Mouse (Mus musculus) neural tube, embryonic 13.5 days (tissue): ENCODE results near the gene Dpy19l1. TPM values are rescaled to one million over a fixed set of nuclear protein-coding genes. Genes with fewer than 3 reads are reported as not detected.

Experiments used
- ATAC-seq: fragments of 200-750 bp; cut with Nextera tagmentation; 2 replicates; pipeline ENCODE4 v1.8.0; 2017; ENCODE audit warnings: low read depth, mild to moderate bottlenecking, moderate TSS enrichment, moderate library complexity
- H3K27ac ChIP-seq: fragments of 300-500 bp; sonication (generic); replicated peaks from 2 replicates; pipeline ENCODE4 v1.5.1; 2015; ENCODE audit warnings: moderate library complexity, mild to moderate bottlenecking, inconsistent platforms
- H3K27me3 ChIP-seq: fragments of 300-500 bp; sonication (generic); 2 replicates; pipeline ENCODE4 v1.6.1; 2015; ENCODE audit warnings: mild to moderate bottlenecking, inconsistent platforms
- H3K36me3 ChIP-seq: fragments of 300-500 bp; sonication (generic); 2 replicates; pipeline ENCODE4 v1.6.1; 2015; ENCODE audit warnings: mild to moderate bottlenecking, inconsistent platforms
- H3K4me1 ChIP-seq: fragments of 300-500 bp; sonication (generic); replicated peaks from 2 replicates; pipeline ENCODE4 v1.6.1; 2015; ENCODE audit warnings: inconsistent platforms
- H3K4me2 ChIP-seq: fragments of 300-500 bp; sonication (generic); 2 replicates; pipeline ENCODE4 v1.6.1; 2015; ENCODE audit warnings: inconsistent platforms, mild to moderate bottlenecking, moderate library complexity
- H3K4me3 ChIP-seq: fragments of 300-500 bp; sonication (generic); 2 replicates; pipeline ENCODE4 v1.5.1; 2015; ENCODE audit warnings: mild to moderate bottlenecking, inconsistent platforms
- H3K9ac ChIP-seq: fragments of 300-500 bp; sonication (generic); 2 replicates; pipeline ENCODE4 v1.6.1; 2015; ENCODE audit warnings: moderate library complexity, mild to moderate bottlenecking, inconsistent platforms
- H3K9me3 ChIP-seq: fragments of 300-500 bp; sonication (generic); 2 replicates; pipeline ENCODE4 v1.6.1; 2016; ENCODE audit warnings: inconsistent platforms
- WGBS: fragments of 180-500 bp; shearing (Covaris S2); methylation state at CpG from one replicate; pipeline ENCODE4 v1.1.7; 2015; 5-methylcytosine and 5-hydroxymethylcytosine counted together
- polyA plus RNA-seq: library from polyadenylated mRNA; unstranded; fragments of >200 nt; fragmentation: Nextera tagmentation; extraction: Ambion mirVana; gene quantifications from 2 replicates; pipeline ENCODE4 v1.2.1, GENCODE M21; 2015

Dpy19l1 gene
- polyA plus RNA-seq, 1 experiment from 2014 or later = 11.1 TPM

DNA sequence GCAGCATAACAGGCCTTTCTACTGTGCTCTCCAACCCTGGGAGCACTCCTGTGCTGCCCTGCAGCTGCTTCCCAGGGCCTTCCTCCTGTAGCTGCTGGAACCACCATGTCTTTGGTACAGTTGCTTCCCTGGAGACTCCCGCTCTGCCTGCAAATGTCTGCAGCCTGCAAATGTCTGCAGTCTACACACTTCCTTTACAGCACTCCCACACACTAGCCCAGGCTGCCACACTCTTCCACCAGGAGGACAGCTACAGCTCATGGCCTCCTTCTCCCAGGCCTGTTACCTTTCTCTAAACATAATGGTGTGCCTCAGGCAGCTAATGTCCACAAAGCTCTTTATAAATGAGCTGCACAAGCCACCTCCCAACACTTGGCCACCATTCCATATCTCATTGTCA is 36.3 kb downstream of the Dpy19l1 start:
- Histone ChIP-seq H3K9me3 (no peaks in the 10 kb centered on the region), H3K36me3 (no peaks in the 10 kb centered on the region), H3K4me2 (no peak overlapping the region), H3K9ac (no peak overlapping the region), H3K4me3 (no peak overlapping the region), H3K27me3 (no peaks in the 10 kb centered on the region), H3K4me1 (no peaks in the 10 kb centered on the region), H3K27ac (no peak overlapping the region)
- ATAC-seq = no peak
- 96% methylated on average over 1 of the region's 1 CpGs for WGBS

DNA sequence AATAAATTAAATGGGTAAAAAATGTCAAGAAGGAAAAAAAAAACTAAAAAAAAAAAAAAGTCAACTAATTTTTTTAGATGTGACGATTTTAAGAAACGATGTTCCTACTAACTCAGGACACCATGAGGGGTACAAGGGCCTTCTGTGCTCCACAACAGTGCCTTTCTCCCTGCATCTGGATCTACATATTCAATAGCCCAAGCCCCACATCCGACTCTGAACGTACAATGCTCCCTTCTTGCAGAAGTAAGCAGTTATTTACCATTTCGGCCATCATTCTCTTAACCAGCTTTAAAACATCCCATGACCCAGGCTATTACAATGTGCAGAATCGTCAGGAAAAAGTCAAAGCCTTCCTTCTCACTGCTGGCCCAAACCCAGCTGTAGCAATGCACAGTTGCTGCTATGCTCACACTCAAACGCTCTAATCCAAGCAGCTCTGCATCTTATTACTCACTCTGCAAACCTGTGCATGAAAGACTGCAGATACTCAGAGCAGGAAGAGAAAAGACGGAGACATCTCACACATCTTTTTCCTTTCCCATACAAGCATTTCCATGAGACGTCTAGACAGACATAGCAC is 41.5 kb downstream of the Dpy19l1 start:
- no peak overlapping the region for H3K27ac ChIP-seq
- 72% methylated on average over 9 of the region's 9 CpGs for WGBS
- no peak for ATAC-seq

DNA sequence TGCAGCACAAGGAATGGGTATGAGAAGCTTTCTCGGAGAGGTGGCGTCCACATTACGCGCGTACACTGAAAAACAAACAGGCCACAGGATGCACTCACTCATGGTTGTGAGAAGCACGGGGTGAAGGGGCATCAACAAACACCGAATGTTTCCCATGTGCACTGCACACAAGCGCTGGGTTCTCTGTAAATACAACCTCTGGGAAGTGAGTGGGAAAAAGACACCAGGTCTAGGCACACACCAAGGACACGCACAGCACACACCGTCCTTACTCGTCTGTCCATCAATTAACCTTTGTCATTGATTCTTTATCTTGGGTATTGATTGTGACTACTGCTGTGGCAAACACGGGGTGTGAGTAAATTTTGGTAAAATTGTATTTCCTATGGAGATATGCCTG is 49.1 kb downstream of the Dpy19l1 start:
- Histone ChIP-seq H3K4me2 (no peak overlapping the region), H3K36me3 (no peaks in the 10 kb centered on the region), H3K27ac (no peak overlapping the region), H3K9me3 (no peaks in the 10 kb centered on the region), H3K27me3 (no peaks in the 10 kb centered on the region), H3K4me1 (no peaks in the 10 kb centered on the region), H3K4me3 (no peak overlapping the region), H3K9ac (no peak overlapping the region)
- 93% methylated on average over 12 of the region's 12 CpGs for WGBS
- no peak for ATAC-seq

More for the DNA sequence above, 41.5 kb downstream of the Dpy19l1 start:
- no peaks in the 10 kb centered on the region for H3K27me3 ChIP-seq
- no peak overlapping the region for H3K4me3 ChIP-seq
- no peak overlapping the region for H3K4me2 ChIP-seq
- no peaks in the 10 kb centered on the region for H3K9me3 ChIP-seq
- H3K4me1 ChIP-seq = no peaks in the 10 kb centered on the region
- no peak overlapping the region for H3K9ac ChIP-seq
- H3K36me3 ChIP-seq = no peaks in the 10 kb centered on the region

DNA sequence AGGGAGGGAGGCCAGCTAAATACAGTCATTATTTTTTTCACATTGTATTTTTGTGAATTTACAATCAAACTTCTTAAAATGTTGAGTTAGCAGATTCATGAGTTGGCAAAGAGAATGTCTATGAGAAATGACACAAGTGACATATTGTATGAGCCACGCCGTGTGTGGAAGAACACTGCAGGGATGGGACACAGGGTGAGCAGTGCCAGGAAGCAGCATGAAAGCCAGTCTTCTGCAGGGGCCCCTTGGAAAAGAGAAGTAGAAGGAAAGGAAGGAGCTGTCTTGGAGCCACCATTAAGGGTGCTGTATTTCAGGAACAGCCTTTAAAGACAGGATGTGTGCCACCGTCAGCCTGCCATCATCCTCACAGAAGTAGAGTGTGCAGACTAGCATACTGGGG is 52.0 kb downstream of the Dpy19l1 start:
- H3K27ac ChIP-seq = no peak overlapping the region
- WGBS = 86% methylated on average over 3 of the region's 3 CpGs
- H3K4me3 ChIP-seq = no peak overlapping the region
- no peak overlapping the region for H3K4me2 ChIP-seq
- H3K4me1 ChIP-seq = no peaks in the 10 kb centered on the region
- no peaks in the 10 kb centered on the region for H3K36me3 ChIP-seq
- H3K9me3 ChIP-seq = no peaks in the 10 kb centered on the region
- H3K9ac ChIP-seq = no peak overlapping the region
- no peak for ATAC-seq
- H3K27me3 ChIP-seq = no peaks in the 10 kb centered on the region

DNA sequence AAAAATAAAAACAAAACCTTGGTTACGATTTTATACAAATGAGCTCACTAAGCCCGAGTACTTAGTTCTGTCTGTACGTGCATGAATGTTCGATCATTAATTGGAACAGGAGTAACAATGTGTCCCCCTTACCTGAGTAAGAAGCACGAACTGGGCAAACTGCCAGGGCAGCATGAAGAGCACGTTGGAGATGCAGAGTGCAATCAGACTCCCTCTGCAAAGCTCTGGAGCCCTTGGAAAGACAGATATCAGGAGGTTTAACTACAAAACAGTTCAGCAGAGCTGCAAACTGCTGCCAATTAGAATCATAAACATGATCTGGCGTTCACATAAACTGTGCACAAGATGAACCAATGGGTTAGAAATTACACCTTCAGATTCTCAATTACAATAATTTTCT is 52.4 kb downstream of the Dpy19l1 start:
- no peak for ATAC-seq

DNA sequence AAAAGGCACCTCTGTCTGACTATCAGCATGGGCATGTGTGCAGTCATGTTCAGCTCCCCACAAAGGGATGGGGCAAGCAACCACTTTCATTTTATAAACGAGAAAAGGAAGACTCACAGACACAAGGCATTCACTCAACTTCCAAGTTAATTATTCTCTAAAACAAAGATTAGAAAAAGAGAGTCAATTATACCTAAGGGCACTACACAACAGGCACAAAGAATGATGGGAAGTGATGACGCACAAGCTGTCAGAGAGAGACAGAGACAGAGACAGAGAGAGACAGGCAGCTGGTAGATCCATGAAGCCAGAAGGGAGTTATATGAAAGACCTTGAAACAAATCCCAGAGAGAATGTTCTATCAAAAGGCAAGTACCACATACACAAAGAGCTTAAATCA is 68.0 kb downstream of the Dpy19l1 start:
- 76% methylated on average over 2 of the region's 2 CpGs for WGBS
- H3K36me3 ChIP-seq = no peaks in the 10 kb centered on the region
- no peaks in the 10 kb centered on the region for H3K9me3 ChIP-seq
- no peak overlapping the region for H3K27ac ChIP-seq
- H3K4me2 ChIP-seq = no peak overlapping the region
- no peaks in the 10 kb centered on the region for H3K4me1 ChIP-seq
- no peak overlapping the region for H3K9ac ChIP-seq
- ATAC-seq = no peak
- H3K4me3 ChIP-seq = no peak overlapping the region
- no peaks in the 10 kb centered on the region for H3K27me3 ChIP-seq

More for the DNA sequence above, 52.4 kb downstream of the Dpy19l1 start:
- Histone ChIP-seq H3K4me2 (no peak overlapping the region), H3K36me3 (no peaks in the 10 kb centered on the region), H3K4me1 (no peaks in the 10 kb centered on the region), H3K27me3 (no peaks in the 10 kb centered on the region), H3K9ac (no peak overlapping the region), H3K27ac (no peak overlapping the region), H3K9me3 (no peaks in the 10 kb centered on the region), H3K4me3 (no peak overlapping the region)
- 83% methylated on average over 7 of the region's 7 CpGs for WGBS

DNA sequence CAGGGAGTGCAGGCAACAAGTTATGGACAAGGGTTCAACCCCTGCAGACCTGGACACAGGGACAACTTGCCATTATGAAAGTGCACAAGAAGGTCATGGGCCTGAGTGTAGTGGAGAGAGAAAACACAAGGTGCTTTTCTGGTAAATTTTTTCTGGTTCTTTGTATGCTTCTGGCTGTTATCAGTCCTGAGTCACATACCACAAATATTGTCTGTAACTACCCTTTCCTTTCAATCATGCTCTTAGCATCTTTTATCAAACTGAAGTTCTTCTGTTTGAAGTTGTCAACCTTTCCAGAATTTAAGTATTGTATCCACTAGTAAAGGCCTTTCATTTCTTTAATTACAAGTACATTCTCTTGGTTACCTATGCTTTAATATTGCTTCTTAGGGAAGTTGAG is 73.2 kb downstream of the Dpy19l1 start:
- Histone ChIP-seq H3K4me2 (no peak overlapping the region), H3K27ac (no peak overlapping the region), H3K9ac (no peak overlapping the region), H3K4me3 (no peak overlapping the region), H3K36me3 (no peaks in the 10 kb centered on the region), H3K27me3 (no peaks in the 10 kb centered on the region), H3K9me3 (no peaks in the 10 kb centered on the region), H3K4me1 (no peaks in the 10 kb centered on the region)
- ATAC-seq = no peak

DNA sequence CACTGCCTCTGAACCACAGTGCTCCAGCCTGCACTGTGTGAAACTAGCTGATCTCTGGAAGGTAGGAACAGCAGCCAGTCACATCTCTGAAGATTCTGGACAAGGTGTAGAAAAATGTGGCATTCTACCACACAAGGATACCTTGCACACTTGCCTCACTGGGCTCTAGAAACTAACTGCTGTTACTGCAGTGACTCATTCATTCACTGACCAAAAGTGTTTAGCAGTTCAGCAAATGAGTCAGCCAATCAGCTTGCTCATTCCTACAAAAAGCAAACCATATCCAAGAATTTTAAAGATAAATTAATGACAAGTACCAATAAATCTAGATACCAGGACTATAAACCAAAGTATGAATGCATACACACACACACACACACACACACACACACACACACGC is 77.3 kb downstream of the Dpy19l1 start:
- Histone ChIP-seq H3K9ac (no peak overlapping the region), H3K4me3 (no peak overlapping the region), H3K36me3 (0 out of 2 replicates have a peak, but pooled peaks cover 4% of the 10 kb centered on the region), H3K4me1 (0 out of 2 replicates have a peak, but pooled peaks cover 4% of the 10 kb centered on the region), H3K4me2 (no peak overlapping the region), H3K27ac (no peak overlapping the region), H3K9me3 (no peaks in the 10 kb centered on the region), H3K27me3 (no peaks in the 10 kb centered on the region)
- WGBS = 90% methylated on average over 1 of the region's 1 CpGs
- no peak for ATAC-seq

DNA sequence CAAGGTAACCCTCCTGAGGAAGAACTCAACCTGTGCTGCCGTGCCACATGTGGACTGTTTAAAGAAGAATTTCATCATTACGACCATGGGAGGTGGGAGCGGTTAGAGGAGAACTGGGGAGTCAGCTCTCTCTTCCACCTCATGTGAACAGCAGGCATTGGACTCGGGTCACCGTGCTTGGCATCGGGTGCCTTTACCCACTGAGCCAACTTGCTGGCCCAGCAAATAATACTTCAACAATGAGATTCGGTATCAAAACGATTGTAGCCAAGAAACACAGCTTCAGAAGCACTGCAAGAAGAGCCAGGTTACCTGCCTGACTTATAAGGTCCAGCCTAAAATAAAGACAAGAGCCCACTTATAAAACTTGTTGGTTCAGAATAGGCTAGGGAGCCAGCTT is 79.7 kb downstream of the Dpy19l1 start:
- H3K27me3 ChIP-seq = no peaks in the 10 kb centered on the region
- H3K4me1 ChIP-seq = 0 out of 2 replicates have a peak, but pooled peaks cover 4% of the 10 kb centered on the region
- H3K4me2 ChIP-seq = no peak overlapping the region
- H3K9ac ChIP-seq = no peak overlapping the region
- no peaks in the 10 kb centered on the region for H3K9me3 ChIP-seq
- H3K4me3 ChIP-seq = no peak overlapping the region
- H3K27ac ChIP-seq = no peak overlapping the region
- H3K36me3 ChIP-seq = peaks cover 13% of the 10 kb centered on the region
- ATAC-seq = no peak
- WGBS = 94% methylated on average over 8 of the region's 8 CpGs

DNA sequence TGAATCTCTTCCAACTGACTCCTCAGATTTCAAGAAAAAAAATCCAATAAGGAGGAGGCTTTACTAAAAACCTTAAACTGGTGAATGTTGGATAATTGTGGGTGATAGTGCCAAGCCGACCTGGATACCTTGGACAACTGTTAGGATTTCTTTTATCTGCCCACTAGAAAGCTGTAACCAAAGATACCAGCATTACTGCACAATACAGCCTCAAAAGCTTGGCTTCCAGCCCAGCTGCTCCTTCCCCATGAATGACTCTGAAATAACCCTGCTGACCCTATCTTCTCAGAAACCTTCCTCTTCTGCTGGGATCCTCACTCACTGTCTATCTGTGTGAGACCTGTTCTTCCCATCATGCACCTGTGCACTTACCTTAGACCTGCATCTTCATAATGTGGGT is 81.1 kb downstream of the Dpy19l1 start:
- H3K4me3 ChIP-seq = no peak overlapping the region
- 84% methylated on average over 1 of the region's 1 CpGs for WGBS
- no peak overlapping the region for H3K4me2 ChIP-seq
- no peak for ATAC-seq
- no peaks in the 10 kb centered on the region for H3K9me3 ChIP-seq
- H3K27me3 ChIP-seq = no peaks in the 10 kb centered on the region
- peaks cover 13% of the 10 kb centered on the region for H3K36me3 ChIP-seq
- 0 out of 2 replicates have a peak, but pooled peaks cover 4% of the 10 kb centered on the region for H3K4me1 ChIP-seq
- no peak overlapping the region for H3K9ac ChIP-seq
- H3K27ac ChIP-seq = no peak overlapping the region

DNA sequence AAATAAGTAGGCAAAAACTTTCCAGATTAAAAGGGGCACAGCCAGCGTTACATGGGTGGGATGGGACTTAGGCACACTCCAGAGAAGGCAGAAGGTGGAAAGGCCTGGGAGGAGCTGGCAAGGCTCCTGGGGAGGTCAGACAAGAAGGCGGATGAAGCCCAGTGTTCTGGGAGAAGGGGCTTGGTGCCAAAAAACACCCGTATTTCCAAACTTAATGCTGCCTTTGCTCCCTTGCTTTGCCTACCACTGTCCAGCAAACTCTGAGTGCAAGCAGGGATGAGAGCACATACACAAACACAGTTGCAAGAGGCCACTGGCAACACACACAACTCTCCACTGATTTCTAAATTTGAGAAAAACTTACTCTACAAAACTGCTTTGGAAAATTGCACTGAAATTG is 81.7 kb downstream of the Dpy19l1 start:
- H3K4me3 ChIP-seq = no peak overlapping the region
- no peak overlapping the region for H3K9ac ChIP-seq
- H3K9me3 ChIP-seq = no peaks in the 10 kb centered on the region
- no peak overlapping the region for H3K27ac ChIP-seq
- H3K4me1 ChIP-seq = 0 out of 2 replicates have a peak, but pooled peaks cover 4% of the 10 kb centered on the region
- no peak overlapping the region for H3K4me2 ChIP-seq
- WGBS = 95% methylated on average over 3 of the region's 3 CpGs
- no peaks in the 10 kb centered on the region for H3K27me3 ChIP-seq
- peaks cover 13% of the 10 kb centered on the region for H3K36me3 ChIP-seq
- no peak for ATAC-seq

DNA sequence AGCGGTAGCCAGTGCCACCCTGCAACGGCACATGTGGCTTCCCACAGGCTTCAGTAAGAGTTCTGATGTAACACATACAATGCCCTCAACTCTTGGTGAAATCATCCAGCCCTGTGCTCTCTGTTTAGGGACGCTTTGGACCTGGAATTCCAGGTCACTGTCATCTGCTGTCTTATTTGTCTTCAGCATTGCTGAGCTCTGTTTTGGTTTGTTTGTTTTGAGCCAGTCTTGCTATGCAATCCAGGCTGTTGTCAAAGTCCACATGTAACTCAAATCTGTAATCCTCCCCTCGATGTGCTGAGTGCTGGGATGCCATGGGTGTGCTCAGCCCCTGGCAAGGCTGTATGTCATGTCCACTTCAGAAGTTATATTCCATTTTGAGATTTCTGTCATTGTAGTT is 82.8 kb downstream of the Dpy19l1 start:
- ATAC-seq = no peak
- H3K4me2 ChIP-seq = no peak overlapping the region
- no peaks in the 10 kb centered on the region for H3K9me3 ChIP-seq
- H3K27me3 ChIP-seq = no peaks in the 10 kb centered on the region
- peaks cover 13% of the 10 kb centered on the region for H3K36me3 ChIP-seq
- 0 out of 2 replicates have a peak, but pooled peaks cover 4% of the 10 kb centered on the region for H3K4me1 ChIP-seq
- H3K27ac ChIP-seq = no peak overlapping the region
- no peak overlapping the region for H3K4me3 ChIP-seq
- H3K9ac ChIP-seq = no peak overlapping the region
- WGBS = 98% methylated on average over 4 of the region's 4 CpGs

DNA sequence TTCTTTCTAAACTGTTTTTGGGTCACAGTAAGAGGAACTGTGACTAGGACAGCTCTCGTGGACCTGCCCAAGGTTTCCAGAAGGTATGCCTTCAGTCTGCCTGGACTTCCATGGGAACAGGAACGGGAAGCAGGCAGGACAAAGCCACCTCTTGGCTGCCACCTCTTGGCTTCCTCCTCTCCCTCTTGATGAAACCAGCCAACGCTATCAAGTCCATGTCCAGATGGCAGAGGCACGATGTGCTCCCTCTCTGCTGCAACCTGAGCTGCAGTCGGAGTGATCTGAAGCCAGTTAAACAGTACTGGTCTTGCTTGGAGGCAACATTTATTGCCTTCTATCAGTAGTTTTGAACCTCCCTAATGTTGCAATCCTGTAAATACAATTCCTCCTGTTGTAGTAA is 84.7 kb downstream of the Dpy19l1 start:
- Histone ChIP-seq H3K36me3 (peaks cover 13% of the 10 kb centered on the region), H3K9ac (no peak overlapping the region), H3K4me1 (0 out of 2 replicates have a peak, but pooled peaks cover 4% of the 10 kb centered on the region), H3K27ac (no peak overlapping the region), H3K27me3 (no peaks in the 10 kb centered on the region), H3K4me2 (no peak overlapping the region), H3K9me3 (no peaks in the 10 kb centered on the region), H3K4me3 (no peak overlapping the region)
- WGBS = 95% methylated on average over 5 of the region's 5 CpGs
- no peak for ATAC-seq
